Mouse (Mus musculus) liver, adult 2 months (tissue): ENCODE measurements around the gene Trmt1l.

ENCODE experiments used
- CTCF ChIP-seq: fragments of 200-500 bp; IDR thresholded peaks from 2 replicates; pipeline ENCODE4 v1.5.1; 2011; ENCODE audit warnings: low read depth, low read length, control low read depth
- POLR2A ChIP-seq: fragments of 200-500 bp; IDR thresholded peaks from 2 replicates; pipeline ENCODE4 v1.6.1; 2011; ENCODE audit warnings: low read length, control low read depth; ENCODE audit not compliant: insufficient read depth; ENCODE audit errors: extremely low read depth

DNA sequence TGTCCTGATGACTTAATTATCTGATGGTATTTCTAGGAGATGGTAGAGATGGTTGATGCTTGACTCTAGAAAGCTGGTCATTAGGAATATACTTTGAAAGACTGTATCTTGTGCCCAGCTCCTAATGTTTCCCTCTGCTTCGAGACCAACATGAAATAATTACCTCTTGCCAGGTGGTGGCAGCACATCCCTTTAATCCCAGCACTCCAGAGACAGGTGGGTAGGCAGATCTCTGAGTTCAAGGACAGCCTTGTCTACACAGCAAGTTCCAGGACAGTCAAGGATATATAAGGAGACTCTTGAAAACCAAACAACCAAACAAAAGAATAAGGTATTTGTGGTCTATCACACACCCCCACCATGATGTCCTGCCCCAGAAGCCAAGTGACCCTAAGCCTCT is 55.2 kb downstream of the Trmt1l start:
- TF ChIP-seq POLR2A (no peak), CTCF (peak; percentile 44; the same call in 1 of the 2 replicates)
